Mouse (Mus musculus) myocyte (in vitro differentiated cells): ENCODE measurements around the gene Txn2. TPM values are rescaled to one million over a fixed set of nuclear protein-coding genes. Genes with fewer than 3 reads are reported as not detected.
A peak's percentile ranks its signal among the peaks of the same experiment; 100 is the strongest.

Experiments
- H3K27me3 ChIP-seq: one replicate; pipeline ENCODE4 v1.6.1; 2011; ENCODE audit not compliant: control insufficient read depth, insufficient read depth, insufficient read length
- H3K36me3 ChIP-seq: one replicate; pipeline ENCODE4 v1.6.1; 2011; ENCODE audit not compliant: control insufficient read depth, insufficient read depth
- H3K4me2 ChIP-seq: one replicate; pipeline ENCODE4 v1.6.1; 2011; ENCODE audit warnings: low read depth, control low read depth
- H3K4me3 ChIP-seq: one replicate; pipeline ENCODE4 v1.5.1; 2011; ENCODE audit warnings: mild to moderate bottlenecking, control low read depth, moderate library complexity
- H3K79me2 ChIP-seq: one replicate; pipeline ENCODE4 v1.6.1; 2011; ENCODE audit not compliant: control insufficient read depth, insufficient read depth
- H3ac ChIP-seq: one replicate; pipeline ENCODE4 v1.6.1; 2011; ENCODE audit not compliant: control insufficient read depth, insufficient read length
- CEBPB ChIP-seq: IDR thresholded peaks from 2 replicates; pipeline ENCODE4 v1.6.1; 2011; ENCODE audit warnings: mild to moderate bottlenecking, moderate library complexity; ENCODE audit not compliant: poor library complexity, insufficient read depth, severe bottlenecking
- E2F4 ChIP-seq: IDR thresholded peaks from one replicate; pipeline ENCODE4 v1.6.1; 2011; ENCODE audit warnings: mild to moderate bottlenecking, control low read depth, moderate library complexity; ENCODE audit not compliant: insufficient read depth
- MAX ChIP-seq: IDR thresholded peaks from one replicate; pipeline ENCODE4 v1.6.1; 2011; ENCODE audit warnings: low read depth, mild to moderate bottlenecking, control low read depth
- MYOD1 ChIP-seq, 3 experiments: IDR thresholded peaks; one replicate each; pipeline ENCODE4 v1.6.1; 2011; ENCODE audit warnings: control low read depth in 2 of 3, low read depth in 2 of 3, mild to moderate bottlenecking in 2 of 3, moderate library complexity in 1 of 3; ENCODE audit not compliant: insufficient read length in 2 of 3, control insufficient read depth in 1 of 3
- MYOG ChIP-seq, 3 experiments: IDR thresholded peaks; one replicate each; pipeline ENCODE4 v1.6.1; 2011; ENCODE audit warnings: control low read depth in 2 of 3, low read depth in 2 of 3, mild to moderate bottlenecking in 2 of 3; ENCODE audit not compliant: insufficient read length in 2 of 3, control insufficient read depth in 1 of 3, insufficient read depth in 1 of 3
- POLR2A ChIP-seq: IDR thresholded peaks from one replicate; pipeline ENCODE4 v1.6.1; 2011; ENCODE audit warnings: low read depth, mild to moderate bottlenecking, control low read depth, moderate library complexity; ENCODE audit not compliant: insufficient read length
- POLR2AphosphoS2 ChIP-seq: IDR thresholded peaks from one replicate; pipeline ENCODE4 v1.6.1; 2011; ENCODE audit warnings: low read depth, control low read depth; ENCODE audit not compliant: insufficient read length
- REST ChIP-seq: IDR thresholded peaks from one replicate; pipeline ENCODE4 v1.6.1; 2011; ENCODE audit warnings: mild to moderate bottlenecking, control low read depth, moderate library complexity; ENCODE audit not compliant: insufficient read depth, insufficient read length
- SRF ChIP-seq: IDR thresholded peaks from one replicate; pipeline ENCODE4 v1.6.1; 2011; ENCODE audit warnings: low read depth; ENCODE audit not compliant: control insufficient read depth, insufficient read length
- TCF12 ChIP-seq: IDR thresholded peaks from one replicate; pipeline ENCODE4 v1.6.1; 2011; ENCODE audit warnings: mild to moderate bottlenecking, control low read depth; ENCODE audit not compliant: poor library complexity, insufficient read depth, severe bottlenecking
- TCF3 ChIP-seq: IDR thresholded peaks from one replicate; pipeline ENCODE4 v1.6.1; 2011; ENCODE audit warnings: low read depth, control low read depth; ENCODE audit not compliant: insufficient read length
- USF1 ChIP-seq: IDR thresholded peaks from one replicate; pipeline ENCODE4 v1.6.1; 2011; ENCODE audit warnings: low read depth, mild to moderate bottlenecking, control low read depth, moderate library complexity
- polyA plus RNA-seq: library from polyadenylated mRNA; unstranded; fragments of >200 nt; fragmentation: generic; extraction: Trizol; gene quantifications from one replicate; pipeline ENCODE4 v1.2.1, GENCODE M21; 2012; ENCODE audit warnings: missing spikeins

Txn2 gene
- polyA plus RNA-seq, 1 experiment: 383 TPM

DNA sequence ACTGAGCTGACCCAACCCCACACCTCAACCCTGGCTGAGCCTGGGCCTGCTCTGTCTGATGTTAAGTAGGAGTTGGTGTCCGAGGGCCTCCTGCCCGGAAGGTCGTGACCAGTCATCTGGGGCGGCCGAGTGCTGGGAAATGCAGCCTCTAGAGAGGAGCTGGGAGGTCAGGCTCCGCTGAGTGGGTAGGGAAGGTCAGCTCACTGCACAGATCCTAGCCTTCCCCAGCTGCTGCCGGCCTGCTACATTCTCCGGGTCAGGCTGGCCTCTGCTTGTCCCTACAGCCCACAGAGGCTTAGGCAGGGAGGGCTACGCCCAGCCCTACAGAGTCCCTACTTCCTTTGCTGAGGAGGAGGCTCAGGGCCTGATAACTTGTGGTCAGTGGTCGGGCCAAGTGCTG, 22.3 kb downstream of the Txn2 start:
- Histone ChIP-seq H3K4me2 (peak overlapping the region; percentile 88), H3K4me3 (no peak overlapping the region), H3K36me3 (no peaks in the 10 kb centered on the region), H3ac (no peak overlapping the region), H3K27me3 (no peaks in the 10 kb centered on the region), H3K79me2 (no peaks in the 10 kb centered on the region)
- TF ChIP-seq SRF (no peak), REST (no peak), MYOG (IDR thresholded peaks at IDR 0.05; ENCODE audit: control insufficient read depth in 1 of 3, insufficient read depth in 1 of 3, insufficient read length in 2 of 3, low read depth in 2 of 3) (peak; percentile 22 to 92 (median 41)), MYOD1 (IDR thresholded peaks at IDR 0.05; ENCODE audit: control insufficient read depth in 1 of 3, insufficient read length in 2 of 3, low read depth in 2 of 3) (peak; percentile 33 to 86 (median 61)), TCF12 (no peak), TCF3 (no peak), POLR2A (peak; percentile 50), POLR2AphosphoS2 (peak; percentile 44)

DNA sequence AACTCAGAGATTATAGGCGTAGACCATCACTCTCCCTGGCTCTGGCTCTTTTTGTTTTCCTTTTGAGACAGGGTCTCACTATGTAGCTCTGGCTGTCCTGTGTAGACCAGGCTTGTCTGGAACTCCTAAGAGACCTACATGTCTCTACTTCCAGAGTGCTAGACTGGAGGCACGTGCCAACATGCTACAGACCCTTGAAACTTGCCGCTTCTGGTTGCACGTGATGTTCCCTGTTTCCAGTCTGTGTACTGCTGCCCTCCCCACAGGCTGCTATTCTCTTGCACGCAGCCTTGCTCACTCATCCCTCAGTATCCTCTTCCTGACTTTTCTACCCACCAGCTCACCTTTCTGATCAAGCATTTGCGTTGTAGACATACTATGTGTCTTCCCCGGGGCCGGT, 22.7 kb downstream of the Txn2 start:
- Histone ChIP-seq H3K36me3 (no peaks in the 10 kb centered on the region), H3K27me3 (no peaks in the 10 kb centered on the region), H3K4me2 (peak overlapping the region; percentile 88), H3K79me2 (no peaks in the 10 kb centered on the region), H3K4me3 (peak overlapping the region; percentile 6), H3ac (no peak overlapping the region)
- TF ChIP-seq MYOG (IDR thresholded peaks at IDR 0.05; ENCODE audit: control insufficient read depth in 1 of 3, insufficient read depth in 1 of 3, insufficient read length in 2 of 3, low read depth in 2 of 3) (no peak), POLR2A (peak; percentile 42)

DNA sequence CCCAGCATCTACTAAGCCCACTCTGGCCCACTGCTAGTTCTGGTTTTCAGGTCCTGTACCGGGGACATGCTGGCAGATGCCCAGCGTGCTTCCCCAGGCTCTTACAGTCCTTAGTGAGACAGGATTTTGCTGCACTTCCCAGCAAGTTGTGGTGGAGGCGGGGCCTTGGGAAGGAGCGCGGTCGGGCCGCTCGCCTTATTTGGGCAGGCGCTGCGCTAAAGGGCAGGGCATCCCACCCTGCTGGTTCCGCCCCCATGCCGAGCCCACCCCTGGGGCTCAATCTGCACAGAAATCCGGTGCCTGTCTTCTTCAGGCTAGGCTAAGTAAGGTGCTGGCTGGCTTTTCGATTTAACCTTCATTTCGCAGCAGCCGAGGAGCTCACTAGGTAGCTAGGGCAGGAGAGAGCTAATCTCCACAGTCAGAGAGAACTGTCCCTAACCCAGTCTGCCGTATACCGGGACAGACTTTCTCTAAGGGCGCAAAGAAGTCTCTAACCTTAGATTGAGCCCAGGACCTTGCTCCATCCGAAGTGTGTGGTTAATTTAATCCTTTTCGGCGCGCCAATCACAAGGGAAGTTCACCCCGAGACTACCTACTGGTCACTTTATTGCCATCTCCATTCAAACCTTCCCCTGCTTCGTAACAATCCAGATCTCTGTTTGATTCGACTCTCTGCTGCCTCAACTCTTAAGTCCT, 23.4 kb downstream of the Txn2 start:
- H3ac ChIP-seq: no peak overlapping the region
- H3K36me3 ChIP-seq: no peaks in the 10 kb centered on the region
- peak overlapping the region; percentile 88 for H3K4me2 ChIP-seq
- no peaks in the 10 kb centered on the region for H3K27me3 ChIP-seq
- H3K4me3 ChIP-seq: peak overlapping the region; percentile 6
- no peaks in the 10 kb centered on the region for H3K79me2 ChIP-seq
- TF ChIP-seq TCF3 (no peak), REST (no peak), MYOD1 (IDR thresholded peaks at IDR 0.05; ENCODE audit: control insufficient read depth in 1 of 3, insufficient read length in 2 of 3, low read depth in 2 of 3) (no peak), MYOG (IDR thresholded peaks at IDR 0.05; ENCODE audit: control insufficient read depth in 1 of 3, insufficient read depth in 1 of 3, insufficient read length in 2 of 3, low read depth in 2 of 3) (no peak), SRF (peak; percentile 100), CEBPB (no peak), MAX (no peak), USF1 (no peak), POLR2A (peak; percentile 71), E2F4 (no peak), TCF12 (no peak), POLR2AphosphoS2 (peak; percentile 63)

DNA sequence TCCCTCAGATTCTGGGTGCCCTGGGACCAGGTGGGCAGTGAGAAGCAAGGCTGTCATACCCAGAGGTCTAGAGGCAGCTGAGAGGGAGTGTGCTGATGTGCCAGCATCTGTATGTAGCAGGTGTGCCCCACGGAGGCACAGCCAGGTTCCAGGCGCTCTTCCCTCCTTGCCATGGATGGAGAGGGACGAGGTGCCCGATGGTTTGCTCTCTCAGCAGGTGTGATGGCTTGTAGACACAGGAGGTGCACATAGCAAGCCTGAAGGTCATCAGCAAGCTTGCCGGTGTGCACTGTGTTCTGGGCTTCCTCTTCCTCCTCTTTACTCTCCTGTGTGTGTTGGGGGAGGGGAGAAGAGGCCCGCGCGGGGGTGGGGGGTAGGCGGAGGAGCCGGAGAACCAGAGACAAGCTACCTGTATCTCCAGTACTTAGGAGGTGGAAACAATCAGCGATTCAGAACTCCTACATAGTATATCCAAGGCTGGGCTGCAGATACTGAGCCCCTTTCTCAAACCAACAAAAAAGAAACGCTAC, 24.4 kb downstream of the Txn2 start:
- peak overlapping the region; percentile 6 for H3K4me3 ChIP-seq
- H3K4me2 ChIP-seq: peak overlapping the region; percentile 88
- no peaks in the 10 kb centered on the region for H3K27me3 ChIP-seq
- TF ChIP-seq E2F4: no peak
- peak in 1 of 3 experiments; percentile 10 for TF ChIP-seq MYOG (IDR thresholded peaks at IDR 0.05; ENCODE audit: control insufficient read depth in 1 of 3, insufficient read depth in 1 of 3, insufficient read length in 2 of 3, low read depth in 2 of 3)
- TF ChIP-seq POLR2A: peak; percentile 12
- no peak for TF ChIP-seq TCF12
- H3K36me3 ChIP-seq: no peaks in the 10 kb centered on the region
- H3K79me2 ChIP-seq: no peaks in the 10 kb centered on the region
- H3ac ChIP-seq: no peak overlapping the region

DNA sequence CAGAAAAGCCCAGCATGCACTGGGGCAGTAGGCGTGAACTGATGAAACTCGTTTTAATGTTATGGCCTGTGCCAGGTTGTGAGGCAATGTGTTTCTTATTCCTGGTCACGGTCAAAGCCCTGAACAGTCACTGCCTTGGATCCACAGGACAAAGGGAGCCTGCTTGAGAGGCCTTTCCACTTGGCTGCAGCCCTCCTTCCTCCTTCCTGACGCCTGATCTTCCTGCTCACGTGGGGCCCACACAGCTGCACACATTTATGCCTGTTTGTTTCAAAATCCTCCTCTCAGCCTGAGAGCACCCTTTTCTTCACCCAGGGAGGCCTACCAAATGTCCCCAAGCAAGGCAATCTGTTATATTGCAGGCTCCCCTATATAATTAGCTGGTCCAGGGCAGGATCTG, 25.6 kb downstream of the Txn2 start:
- no peaks in the 10 kb centered on the region for H3K36me3 ChIP-seq
- H3K79me2 ChIP-seq: no peaks in the 10 kb centered on the region
- no peak for TF ChIP-seq CEBPB
- TF ChIP-seq TCF12: no peak
- no peak for TF ChIP-seq SRF
- TF ChIP-seq TCF3: no peak
- TF ChIP-seq USF1: no peak
- peak in 1 of 3 experiments; percentile 13 for TF ChIP-seq MYOG (IDR thresholded peaks at IDR 0.05; ENCODE audit: control insufficient read depth in 1 of 3, insufficient read depth in 1 of 3, insufficient read length in 2 of 3, low read depth in 2 of 3)
- H3K4me2 ChIP-seq: no peak overlapping the region
- H3K27me3 ChIP-seq: no peaks in the 10 kb centered on the region
- H3K4me3 ChIP-seq: no peak overlapping the region
- no peak overlapping the region for H3ac ChIP-seq
